Mouse (Mus musculus) myocyte (in vitro differentiated cells): ENCODE data around the gene Nat10.

Experiments used
- MAX ChIP-seq: IDR thresholded peaks from one replicate; pipeline ENCODE4 v1.6.1; 2011; ENCODE audit warnings: low read depth, mild to moderate bottlenecking, control low read depth
- POLR2A ChIP-seq: IDR thresholded peaks from one replicate; pipeline ENCODE4 v1.6.1; 2011; ENCODE audit warnings: low read depth, mild to moderate bottlenecking, control low read depth, moderate library complexity; ENCODE audit not compliant: insufficient read length
- POLR2AphosphoS2 ChIP-seq: IDR thresholded peaks from one replicate; pipeline ENCODE4 v1.6.1; 2011; ENCODE audit warnings: low read depth, control low read depth; ENCODE audit not compliant: insufficient read length
- REST ChIP-seq: IDR thresholded peaks from one replicate; pipeline ENCODE4 v1.6.1; 2011; ENCODE audit warnings: mild to moderate bottlenecking, control low read depth, moderate library complexity; ENCODE audit not compliant: insufficient read depth, insufficient read length
- SRF ChIP-seq: IDR thresholded peaks from one replicate; pipeline ENCODE4 v1.6.1; 2011; ENCODE audit warnings: low read depth; ENCODE audit not compliant: control insufficient read depth, insufficient read length
- USF1 ChIP-seq: IDR thresholded peaks from one replicate; pipeline ENCODE4 v1.6.1; 2011; ENCODE audit warnings: low read depth, mild to moderate bottlenecking, control low read depth, moderate library complexity

DNA sequence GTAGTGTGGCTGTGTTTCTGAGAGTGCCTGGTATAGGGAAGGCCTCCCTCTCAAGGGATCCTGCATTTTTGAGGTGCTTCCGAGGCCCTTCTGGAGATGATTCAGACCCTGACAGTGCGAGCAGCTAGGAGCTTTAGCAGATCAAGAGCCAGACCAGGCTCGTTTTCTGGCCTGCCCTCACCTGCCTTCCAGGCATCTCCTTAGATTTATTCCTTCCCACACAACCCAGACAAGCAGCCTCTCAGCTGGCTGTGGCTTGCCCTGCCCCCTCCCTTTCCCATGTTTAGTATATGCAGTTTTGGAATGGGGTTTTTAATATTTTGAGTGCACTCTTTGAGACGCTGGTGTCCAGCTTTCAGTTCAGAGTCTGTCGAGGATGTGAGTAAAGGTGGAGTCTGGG lies 70.2 kb downstream of the Nat10 start:
- no peak for TF ChIP-seq USF1
- TF ChIP-seq POLR2A: no peak
- TF ChIP-seq MAX: no peak
- no peak for TF ChIP-seq REST
- TF ChIP-seq POLR2AphosphoS2: no peak
- TF ChIP-seq SRF: no peak
